Mouse (Mus musculus) frontal cortex, postnatal 10 days (tissue): ENCODE measurements at regions not wholly inside any gene's neighbourhood (a gene's known extent, or its start where the extent isn't known, plus 50 kb on each side); places are given as distances from the start of the nearest gene placed in this dataset.
"Not testable (repeated sequence)": the region's sequence is repeated elsewhere in the genome, so short reads cannot be mapped to it uniquely, and the experiment has no call there.

ENCODE experiments used
- DNase-seq, 2 experiments: peaks; one replicate each; pipeline ENCODE4 v3.0.0; 2022; ENCODE audit warnings: low spot score in 2 of 2, mixed read lengths in 1 of 2

DNA sequence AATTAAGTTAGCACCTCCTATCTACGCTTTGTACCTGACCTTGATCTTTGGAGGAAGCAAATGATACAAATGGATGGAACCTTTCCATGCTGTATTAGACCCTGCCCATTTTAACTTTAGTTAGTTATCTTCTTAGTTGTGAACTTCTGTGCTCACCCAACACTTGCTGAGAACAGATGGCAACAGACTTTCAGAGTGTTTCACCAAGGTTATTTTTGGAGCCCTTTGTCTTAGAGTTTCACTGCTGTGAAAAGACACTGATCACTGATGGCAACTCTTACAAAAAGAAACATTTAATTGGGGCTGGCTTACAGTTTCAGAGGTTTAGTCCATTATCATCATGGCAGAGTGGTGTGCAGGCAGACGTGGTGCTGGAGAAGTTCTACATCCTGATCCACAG, 88.8 kb upstream of the Zfp746 start:
- no peak for DNase-seq

DNA sequence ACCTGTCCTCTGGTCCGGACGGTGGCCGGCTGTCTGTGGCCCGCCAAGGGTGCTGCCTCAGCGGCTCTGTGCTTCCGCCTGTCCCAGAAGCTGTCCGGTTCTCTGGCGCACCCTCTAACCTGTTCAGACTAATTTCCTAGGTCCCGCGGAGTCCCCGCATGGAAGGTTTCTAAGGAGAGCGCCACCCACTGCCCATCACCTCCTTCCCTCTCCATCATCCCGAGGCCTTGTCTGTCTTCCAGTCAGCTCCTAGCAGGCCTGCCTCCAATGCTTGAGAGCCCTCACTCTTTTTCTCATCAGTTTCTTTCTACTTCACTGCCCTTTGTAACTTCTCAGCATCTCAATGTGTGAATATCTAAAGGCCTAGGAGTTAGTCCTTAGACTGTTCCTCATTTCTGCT, 86.4 kb upstream of the Zfp746 start:
- DNase-seq, result not testable (repeated sequence)

DNA sequence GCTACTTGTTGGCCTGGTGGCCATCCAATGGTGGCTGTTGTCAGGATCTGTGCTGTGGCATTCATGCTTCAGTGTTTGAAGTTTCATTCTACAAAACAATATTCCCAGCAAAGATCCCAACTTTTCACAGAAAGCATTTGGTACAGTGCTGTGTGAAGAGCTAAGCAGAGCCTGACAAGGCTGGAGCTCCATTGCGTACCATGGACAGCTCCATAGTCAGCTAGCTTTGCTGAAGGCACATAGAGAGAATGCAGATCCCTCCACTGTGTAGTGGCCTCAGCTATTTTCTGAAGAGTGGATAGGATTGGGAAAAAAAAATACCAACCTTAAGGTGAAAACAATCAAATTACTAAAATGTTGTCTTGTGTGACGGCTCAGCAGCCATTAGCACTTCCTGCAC, 50.5 kb upstream of the Zfp746 start:
- no peak for DNase-seq
